8 mouse cellular contexts compared by ENCODE assay signal in the genomic region with DNA sequence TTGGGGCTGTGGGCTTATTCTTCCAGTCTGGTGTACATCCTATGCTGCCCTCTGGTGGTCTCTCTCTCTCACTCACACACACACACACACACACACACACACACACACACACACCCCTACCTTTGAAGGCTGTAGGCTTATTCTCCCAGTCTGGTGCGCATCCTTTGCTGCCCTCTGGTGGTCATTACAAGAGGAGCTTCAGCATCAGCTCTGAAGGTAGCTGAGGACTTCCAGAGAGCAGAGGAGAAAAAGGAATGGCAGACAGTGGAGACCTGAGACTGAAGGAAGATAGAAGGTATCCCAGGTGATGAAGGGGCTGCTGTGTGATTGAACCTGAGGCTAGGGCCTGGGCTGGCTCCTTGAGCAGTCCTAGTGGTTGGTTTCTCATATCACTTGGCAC. TPM values are rescaled to one million over a fixed set of nuclear protein-coding genes. Genes with fewer than 3 reads are reported as not detected.
DNase-seq lines count a peak whose midpoint lies in the region; ATAC-seq and TF ChIP-seq lines count a peak whose summit lies in the region.
"Had no signal": no experiment of that assay in that cellular context is flagged by ENCODE, and none has a peak within 500 bp of the region (broad histone marks: within the 10 kb centered on the region; RNA-seq: fewer than 3 reads in every experiment).

No protein-coding gene starts in this region.

- 67% methylated on average over 1 of the region's 1 CpGs for WGBS in forebrain, embryonic 15.5 days
- 75% methylated on average over 1 of the region's 1 CpGs for WGBS in liver, embryonic 11.5 days

- no peak overlapping the region for H3K4me2 ChIP-seq in CH12.LX (ENCODE audit: insufficient read depth, low read depth, poor library complexity, severe bottlenecking)
- no peak overlapping the region for H3K4me2 ChIP-seq in forebrain, embryonic 15.5 days (replicated peaks)
- peak overlapping the region; percentile 22; the same call in 1 of the 2 replicates for H3K4me2 ChIP-seq in liver, embryonic 11.5 days
- H3K4me2 ChIP-seq: heart, embryonic 15.5 days had no signal

- in situ Hi-C loops in CH12.LX (cut with MboI; ENCODE audit: low pct_ligation_motif_present, low pct_unique_long_range_greater_than_20kb, low sequenced_read_pairs) = no loop called here

- no peak overlapping the region for H3K4me3 ChIP-seq in layer of hippocampus, adult 2 months
- H3K4me3 ChIP-seq in CH12.LX (replicated peaks in 1 of 3; ENCODE audit: low read depth in 2 of 3, low read length in 2 of 3, poor library complexity in 1 of 3) = no peak overlapping the region
- no peak overlapping the region for H3K4me3 ChIP-seq in forebrain, embryonic 15.5 days
- no peak overlapping the region for H3K4me3 ChIP-seq in liver, embryonic 11.5 days (ENCODE audit: low read depth, low read length)
- H3K4me3 ChIP-seq: heart, embryonic 15.5 days had no signal

- 0 out of 2 replicates have a peak, but pooled peaks have one; percentile 17 for ATAC-seq in forebrain, embryonic 15.5 days (replicated peaks)
- ATAC-seq in liver, embryonic 11.5 days (replicated peaks; ENCODE audit: low FRiP score) = peak; percentile 48

- no peaks in the 10 kb centered on the region for H3K79me2 ChIP-seq in CH12.LX (replicated peaks; ENCODE audit: control insufficient read depth, extremely low read depth, insufficient read depth, poor library complexity, severe bottlenecking)

- H3K27ac ChIP-seq in layer of hippocampus, adult 2 months = no peak overlapping the region
- no peak overlapping the region for H3K27ac ChIP-seq in CH12.LX (ENCODE audit: insufficient read depth, low read depth)
- H3K27ac ChIP-seq in forebrain, embryonic 15.5 days (replicated peaks) = no peak overlapping the region
- peak overlapping the region; percentile 86 for H3K27ac ChIP-seq in liver, embryonic 11.5 days (ENCODE audit: low read depth, low read length)

- TF ChIP-seq EP300 in CH12.LX (IDR thresholded peaks at IDR 0.05; ENCODE audit: low read length) = no peak

- H3K36me3 ChIP-seq in CH12.LX (replicated peaks in 1 of 2; ENCODE audit: control insufficient read depth in 1 of 2, insufficient read depth in 1 of 2, low read length in 1 of 2) = peaks cover 6 to 20% of the 10 kb centered on the region in 2 experiments
- no peaks in the 10 kb centered on the region; the same call in 1 of the 2 replicates for H3K36me3 ChIP-seq in forebrain, embryonic 15.5 days
- peaks cover 6% of the 10 kb centered on the region; the same call in 1 of the 2 replicates for H3K36me3 ChIP-seq in liver, embryonic 11.5 days (ENCODE audit: control insufficient read depth, insufficient read depth, low read length)

- peak in 1 of 2 experiments; percentile 59 for DNase-seq in layer of hippocampus, adult 2 months (ENCODE audit: low spot score in 2 of 2)
- no peak for DNase-seq in layer of hippocampus, postnatal 36 days
- peak; percentile 70 for DNase-seq in CH12.LX (ENCODE audit: extremely low read depth)
- DNase-seq in T-cell, adult 2 months (ENCODE audit: low spot score) = peak; percentile 50
- DNase-seq in liver, embryonic 11.5 days (ENCODE audit: low spot score) = no peak
- DNase-seq in spleen, postnatal 14 days (ENCODE audit: low spot score in 2 of 2) = peak; percentile 28 to 57

- TF ChIP-seq POLR2A in CH12.LX (IDR thresholded peaks at IDR 0.05; ENCODE audit: low read depth, low read length) = no peak

- dilution Hi-C loops in CH12.LX (cut with MboI; ENCODE audit: extremely low pct_ligation_motif_present, extremely low pct_unique_long_range_greater_than_20kb, low sequenced_read_pairs) = no loop called here

- no peaks in the 10 kb centered on the region for H3K27me3 ChIP-seq in CH12.LX (replicated peaks)
- no peaks in the 10 kb centered on the region for H3K27me3 ChIP-seq in forebrain, embryonic 15.5 days
- H3K27me3 ChIP-seq in liver, embryonic 11.5 days (replicated peaks; ENCODE audit: control insufficient read depth, insufficient read depth, low read length) = no peaks in the 10 kb centered on the region
- H3K27me3 ChIP-seq: heart, embryonic 15.5 days had no signal

- H3K9ac ChIP-seq in CH12.LX (ENCODE audit: insufficient read depth, low read depth) = no peak overlapping the region
- no peak overlapping the region for H3K9ac ChIP-seq in forebrain, embryonic 15.5 days (replicated peaks)
- peak overlapping the region; percentile 42 for H3K9ac ChIP-seq in liver, embryonic 11.5 days (ENCODE audit: low read depth, low read length)
- H3K9ac ChIP-seq: heart, embryonic 15.5 days had no signal

- peak; percentile 53 for TF ChIP-seq RAD21 in CH12.LX (IDR thresholded peaks at IDR 0.05; ENCODE audit: low read depth, low read length)

- H3K4me1 ChIP-seq in CH12.LX (ENCODE audit: control insufficient read depth in 1 of 2, insufficient read depth in 2 of 2) = peaks cover 6 to 9% of the 10 kb centered on the region in 2 experiments
- H3K4me1 ChIP-seq in forebrain, embryonic 15.5 days = no peaks in the 10 kb centered on the region
- H3K4me1 ChIP-seq in liver, embryonic 11.5 days (replicated peaks; ENCODE audit: control insufficient read depth, insufficient read depth, low read length) = peaks cover 20% of the 10 kb centered on the region

- peak; percentile 76 for TF ChIP-seq CTCF in layer of hippocampus, adult 2 months (conservative IDR thresholded peaks at IDR 0.05)
- peak; percentile 50 to 76; a peak in 3 of 4 replicates for TF ChIP-seq CTCF in CH12.LX (conservative IDR thresholded peaks at IDR 0.05 in 1 of 2, IDR thresholded peaks at IDR 0.05 in 1 of 2; ENCODE audit: low read depth in 2 of 2, low read length in 2 of 2)

- no peaks in the 10 kb centered on the region for H3K9me3 ChIP-seq in CH12.LX (replicated peaks; ENCODE audit: low read length)
- H3K9me3 ChIP-seq in forebrain, embryonic 15.5 days = no peaks in the 10 kb centered on the region
- H3K9me3 ChIP-seq in liver, embryonic 11.5 days (ENCODE audit: control insufficient read depth, low read length) = no peaks in the 10 kb centered on the region
- H3K9me3 ChIP-seq: heart, embryonic 15.5 days had no signal

TF ChIP-seq in CH12.LX, 34 proteins besides CTCF, POLR2A, EP300 and RAD21:
- no peak for TF ChIP-seq CHD1 (IDR thresholded peaks at IDR 0.05; ENCODE audit: low read depth, low read length)
- TF ChIP-seq MYC (IDR thresholded peaks at IDR 0.05; ENCODE audit: low read depth, low read length) = no peak
- peak; percentile 47 for TF ChIP-seq SMC3 (IDR thresholded peaks at IDR 0.05; ENCODE audit: low read depth, low read length)

RNA-seq across cellular contexts. Expression of a gene that starts 14.1 kb away (rescaled TPM):
- 10 to 100 TPM; 48.6 to 51.1 TPM for total RNA-seq in layer of hippocampus, adult 2 months (2021)
- 10 to 100 TPM; 45.8 to 48.5 TPM for total RNA-seq in layer of hippocampus, postnatal 36 days (2021)
- total RNA-seq in CH12.LX (2012; rRNA removed) = 13.3 and 16.0 TPM in 2 replicates
- total RNA-seq in CH12.LX (2014; rRNA removed) = 9.3 and 12.2 TPM in 2 replicates
- 13.5 and 15.6 TPM in 2 replicates for polyA plus RNA-seq in CH12.LX (2012; ENCODE audit: insufficient read length, low read depth)
- polyA plus RNA-seq in forebrain, embryonic 15.5 days (2015; fragmentation: Nextera tagmentation; extraction: Ambion mirVana) = 61.5 and 64.1 TPM in 2 replicates
- polyA plus RNA-seq in liver, embryonic 11.5 days (2014; fragmentation: Nextera tagmentation; extraction: Ambion mirVana) = 55.1 and 56.7 TPM in 2 replicates

RNA-seq across cellular contexts. Expression of a gene that starts 17.6 kb away (rescaled TPM):
- 1 to 10 TPM; 5.7 to 7.4 TPM for total RNA-seq in layer of hippocampus, adult 2 months (2021)
- total RNA-seq in layer of hippocampus, postnatal 36 days (2021) = 1 to 10 TPM; 4.5 to 5.1 TPM
- total RNA-seq in CH12.LX (2012; rRNA removed) = 130 and 153 TPM in 2 replicates
- 146 and 148 TPM in 2 replicates for total RNA-seq in CH12.LX (2014; rRNA removed)
- polyA plus RNA-seq in CH12.LX (2012; ENCODE audit: insufficient read length, low read depth) = 148 and 207 TPM in 2 replicates
- polyA plus RNA-seq in forebrain, embryonic 15.5 days (2015; fragmentation: Nextera tagmentation; extraction: Ambion mirVana) = 70.0 and 75.2 TPM in 2 replicates
- 254 and 284 TPM in 2 replicates for polyA plus RNA-seq in liver, embryonic 11.5 days (2014; fragmentation: Nextera tagmentation; extraction: Ambion mirVana)

RNA-seq across cellular contexts. Expression of a gene that starts 41.3 kb away (rescaled TPM):
- 100 to 1,000 TPM; 160 to 165 TPM for total RNA-seq in layer of hippocampus, adult 2 months (2021)
- 100 to 1,000 TPM; 159 to 169 TPM for total RNA-seq in layer of hippocampus, postnatal 36 days (2021)
- total RNA-seq in CH12.LX (2012; rRNA removed) (0.34 and 0.81 TPM in 2 replicates), CH12.LX (2014; rRNA removed) (0.57 and 0.93 TPM in 2 replicates)
- 0.79 TPM in 1 of 2 replicates, not detected in the other for polyA plus RNA-seq in CH12.LX (2012; ENCODE audit: insufficient read length, low read depth)
- 590 and 608 TPM in 2 replicates for polyA plus RNA-seq in forebrain, embryonic 15.5 days (2015; fragmentation: Nextera tagmentation; extraction: Ambion mirVana)
- 9.1 and 10.7 TPM in 2 replicates for polyA plus RNA-seq in liver, embryonic 11.5 days (2014; fragmentation: Nextera tagmentation; extraction: Ambion mirVana)

Comparison
In these comparisons a context has a peak if more than half of its experiments do, and no peak if none do; other contexts are left out.
1. DNase-seq: peak in CH12.LX (single experiment), T-cell, adult 2 months (single experiment) and spleen, postnatal 14 days (2 of 2); none in layer of hippocampus, postnatal 36 days (0 of 2) and liver, embryonic 11.5 days (single experiment).
2. RNA of a gene that starts 17.6 kb away (total RNA-seq): 130 to 153 TPM in CH12.LX; 5.7 to 7.4 TPM in layer of hippocampus, adult 2 months and 4.5 to 5.1 TPM in layer of hippocampus, postnatal 36 days; every median in the first group is over 10 times any median in the second.
3. RNA of a gene that starts 41.3 kb away (total RNA-seq): 159 to 169 TPM in layer of hippocampus, postnatal 36 days and 160 to 165 TPM in layer of hippocampus, adult 2 months; 0.34 to 0.93 TPM in CH12.LX; every median in the first group is over 10 times any median in the second.